Mouse (Mus musculus) midbrain, embryonic 14.5 days (tissue): ENCODE data around the gene Gm21764. TPM values are rescaled to one million over a fixed set of nuclear protein-coding genes. Genes with fewer than 3 reads are reported as not detected.
"Not testable (repeated sequence)": the region's sequence is repeated elsewhere in the genome, so short reads cannot be mapped to it uniquely, and the experiment has no call there.

Source experiments
- ATAC-seq: fragments of 200-750 bp; cut with Nextera tagmentation; 2 replicates; pipeline ENCODE4 v1.8.0; 2017; ENCODE audit warnings: moderate number of reproducible peaks, moderate library complexity; ENCODE audit not compliant: low FRiP score, low TSS enrichment
- DNase-seq: peaks from one replicate; pipeline ENCODE4 v3.0.0-alpha.2; 2015
- H3K27ac ChIP-seq: fragments of 300-500 bp; sonication (generic); replicated peaks from 2 replicates; pipeline ENCODE4 v1.5.1; 2014; ENCODE audit warnings: mild to moderate bottlenecking, low read depth, low read length, moderate library complexity
- H3K27me3 ChIP-seq: fragments of 300-500 bp; sonication (generic); 2 replicates; pipeline ENCODE4 v1.6.1; 2014; ENCODE audit warnings: low read length, control low read depth, mixed read lengths; ENCODE audit not compliant: control insufficient read depth, insufficient read depth
- H3K36me3 ChIP-seq: fragments of 300-500 bp; sonication (generic); 2 replicates; pipeline ENCODE4 v1.6.1; 2014; ENCODE audit warnings: low read length, control low read depth; ENCODE audit not compliant: control insufficient read depth, insufficient read depth
- H3K4me1 ChIP-seq: fragments of 300-500 bp; sonication (generic); 2 replicates; pipeline ENCODE4 v1.6.1; 2014; ENCODE audit warnings: mild to moderate bottlenecking, antibody characterized with exemption, low read length, control low read depth; ENCODE audit not compliant: control insufficient read depth, insufficient read depth
- H3K4me2 ChIP-seq: fragments of 300-500 bp; sonication (generic); 2 replicates; pipeline ENCODE4 v1.6.1; 2014; ENCODE audit warnings: mild to moderate bottlenecking, low read length, moderate library complexity
- H3K4me3 ChIP-seq: fragments of 300-500 bp; sonication (generic); replicated peaks from 2 replicates; pipeline ENCODE4 v1.5.1; 2014; ENCODE audit warnings: low read depth, low read length
- H3K9ac ChIP-seq: fragments of 300-500 bp; sonication (generic); replicated peaks from 2 replicates; pipeline ENCODE4 v1.6.1; 2014; ENCODE audit warnings: mild to moderate bottlenecking, low read length, moderate library complexity
- H3K9me3 ChIP-seq: fragments of 300-500 bp; sonication (generic); 2 replicates; pipeline ENCODE4 v1.6.1; 2016; ENCODE audit warnings: low read length, control low read depth, mixed read lengths; ENCODE audit not compliant: control insufficient read depth
- WGBS: fragments of 180-500 bp; shearing (Covaris S2); extraction: QIAGEN DNeasy Blood & Tissue Kit; methylation state at CpG from one replicate; pipeline ENCODE4 v1.1.7; 2014; 5-methylcytosine and 5-hydroxymethylcytosine counted together
- polyA plus RNA-seq: library from polyadenylated mRNA; unstranded; fragments of >200 nt; fragmentation: Nextera tagmentation; extraction: Ambion mirVana; gene quantifications from 2 replicates; pipeline ENCODE4 v1.2.1, GENCODE M21; 2014

The Gm21764 gene
- polyA plus RNA-seq, result not detected in 2 replicates

DNA sequence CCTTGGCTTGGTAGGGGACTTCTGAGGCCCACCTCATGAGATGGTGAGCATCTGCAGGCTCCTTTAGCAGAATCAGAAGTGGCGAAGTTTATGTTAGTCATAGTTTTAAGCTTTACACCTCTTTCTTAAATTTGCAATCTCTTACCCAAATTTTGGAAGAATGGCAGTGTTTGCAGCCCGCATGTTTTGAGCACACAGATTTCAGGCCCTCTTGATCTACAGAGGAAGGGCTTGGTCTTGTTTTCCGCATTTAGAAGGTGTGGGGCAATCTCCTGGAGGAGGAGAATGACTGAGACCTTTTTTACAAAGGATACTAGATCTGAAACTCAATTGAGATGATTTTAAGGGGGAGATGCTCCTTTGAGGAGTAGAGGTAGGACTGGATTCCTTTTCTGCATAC is at the start of gene Gm21764:
Gene Gm21764 (minus strand): TSS at position 101 of the 400 bp plus-strand sequence.
- no CpG with 5 or more reads among the region's 3 CpGs for WGBS
- H3K27me3 ChIP-seq, DNase-seq, H3K4me1 ChIP-seq, H3K27ac ChIP-seq, ATAC-seq, H3K36me3 ChIP-seq, H3K4me3 ChIP-seq, H3K4me2 ChIP-seq, H3K9me3 ChIP-seq, H3K9ac ChIP-seq: not testable (repeated sequence)

GRCm38 (mm10) chrY:18088816-18089215 is 27.2 kb upstream of the Gm21764 start, which contains the start of gene Ssty1:
TSS of gene Ssty1 (plus strand) at chrY:18089116.
- not testable (repeated sequence) for H3K27me3 ChIP-seq, H3K4me1 ChIP-seq, DNase-seq, H3K27ac ChIP-seq, H3K4me3 ChIP-seq, H3K9me3 ChIP-seq, H3K9ac ChIP-seq, H3K36me3 ChIP-seq, ATAC-seq, H3K4me2 ChIP-seq

Other genes starting within 250 kb of the Gm21764 start
- not detected in 2 replicates for gene Gm21904, start 215.5 kb downstream of the Gm21764 start, polyA plus RNA-seq
- gene Gm20772, start 187.1 kb downstream of the Gm21764 start, polyA plus RNA-seq, result not detected in 2 replicates
- not detected in 2 replicates for gene Gm20831, start 187.1 kb downstream of the Gm21764 start, polyA plus RNA-seq
- gene Srsy, start 124.5 kb downstream of the Gm21764 start, polyA plus RNA-seq, result not detected in 2 replicates
- gene Ssty1, start 27.3 kb upstream of the Gm21764 start, polyA plus RNA-seq, result not detected in 2 replicates